Mouse (Mus musculus) MEL (cell line): ENCODE data around the gene Col20a1.

Experiments
- CTCF ChIP-seq, 3 experiments: IDR thresholded peaks in 2 of 3; conservative IDR thresholded peaks in 1 of 3; 2 replicates each; pipeline ENCODE4 v1.5.1; 2011 to 2012; ENCODE audit warnings: low read length in 3 of 3, low read depth in 2 of 3, mild to moderate bottlenecking in 2 of 3, improper control_type of control experiment in 1 of 3, inconsistent platforms in 1 of 3, mixed read lengths in 1 of 3, moderate library complexity in 1 of 3; ENCODE audit not compliant: control insufficient read depth in 1 of 3, insufficient read depth in 1 of 3, poor library complexity in 1 of 3, severe bottlenecking in 1 of 3
- UBTF ChIP-seq: IDR thresholded peaks from 2 replicates; pipeline ENCODE4 v1.6.1; 2012; ENCODE audit warnings: low read depth, mild to moderate bottlenecking, inconsistent platforms, low read length, improper control_type of control experiment, moderate library complexity, borderline replicate concordance; ENCODE audit not compliant: insufficient read depth
- USF2 ChIP-seq, 2 experiments: IDR thresholded peaks; 2 replicates each; pipeline ENCODE4 v1.6.1; 2011 to 2012; ENCODE audit warnings: improper control_type of control experiment in 2 of 2, low read length in 2 of 2, borderline replicate concordance in 1 of 2, inconsistent platforms in 1 of 2, low read depth in 1 of 2, mild to moderate bottlenecking in 1 of 2; ENCODE audit not compliant: insufficient read depth in 1 of 2
- ZC3H11A ChIP-seq: IDR thresholded peaks from 2 replicates; pipeline ENCODE4 v1.6.1; 2012; ENCODE audit warnings: low read depth, mild to moderate bottlenecking, inconsistent platforms, low read length, improper control_type of control experiment

GRCm38 (mm10) chr2:180959605-180960004 lies 26.7 kb upstream of the Col20a1 start:
- TF ChIP-seq CTCF (IDR thresholded peaks at IDR 0.05 in 2 of 3, conservative IDR thresholded peaks at IDR 0.05 in 1 of 3; ENCODE audit: control insufficient read depth in 1 of 3, insufficient read depth in 1 of 3, low read depth in 2 of 3, low read length in 3 of 3, poor library complexity in 1 of 3, severe bottlenecking in 1 of 3): no peak
- TF ChIP-seq ZC3H11A: no peak
- TF ChIP-seq UBTF: no peak
- TF ChIP-seq USF2 (IDR thresholded peaks at IDR 0.05; ENCODE audit: borderline replicate concordance in 1 of 2, insufficient read depth in 1 of 2, low read depth in 1 of 2, low read length in 2 of 2): no peak
